In genomic region chr4:130266601-130267000, GRCm38 (mm10) we compare ENCODE assay signal across 12 mouse cellular contexts. TPM values are rescaled to one million over a fixed set of nuclear protein-coding genes. Genes with fewer than 3 reads are reported as not detected.
DNase-seq lines count a peak whose midpoint lies in the region; ATAC-seq and TF ChIP-seq lines count a peak whose summit lies in the region.
"Had no signal": no experiment of that assay in that cellular context is flagged by ENCODE, and none has a peak within 500 bp of the region (broad histone marks: within the 10 kb centered on the region; RNA-seq: fewer than 3 reads in every experiment).

No protein-coding gene starts in this region.

- H3K4me1 ChIP-seq in embryonic facial prominence, embryonic 11.5 days (ENCODE audit: control insufficient read depth, insufficient read depth, low read length), result peaks cover 3% of the 10 kb centered on the region; the same call in 1 of the 2 replicates
- H3K4me1 ChIP-seq in liver, postnatal 0 days (ENCODE audit: insufficient read depth), result peaks cover 10% of the 10 kb centered on the region
- no peaks in the 10 kb centered on the region for H3K4me1 ChIP-seq in stomach, postnatal 0 days (replicated peaks; ENCODE audit: control insufficient read depth, insufficient read depth)

- no peaks in the 10 kb centered on the region for H3K27me3 ChIP-seq in embryonic facial prominence, embryonic 11.5 days (ENCODE audit: control insufficient read depth, insufficient read depth, low read length)
- peaks cover 12% of the 10 kb centered on the region; the same call in 1 of the 2 replicates for H3K27me3 ChIP-seq in liver, postnatal 0 days (ENCODE audit: insufficient read depth, low read length)
- no peaks in the 10 kb centered on the region for H3K27me3 ChIP-seq in stomach, postnatal 0 days (ENCODE audit: control insufficient read depth, insufficient read depth, low read length)

- no peak overlapping the region for H3K4me2 ChIP-seq in embryonic facial prominence, embryonic 11.5 days (ENCODE audit: low read depth, low read length)
- H3K4me2 ChIP-seq in liver, postnatal 0 days (ENCODE audit: low read depth, low read length), result peak overlapping the region; percentile 44
- peak overlapping the region; percentile 43 for H3K4me2 ChIP-seq in stomach, postnatal 0 days (replicated peaks; ENCODE audit: low read depth)
- H3K4me2 ChIP-seq: heart, embryonic 11.5 days; midbrain, embryonic 11.5 days had no signal

- H3K36me3 ChIP-seq in embryonic facial prominence, embryonic 11.5 days (replicated peaks; ENCODE audit: control insufficient read depth, insufficient read depth, low read depth, low read length), result no peaks in the 10 kb centered on the region; the same call in 1 of the 2 replicates
- H3K36me3 ChIP-seq in liver, postnatal 0 days (replicated peaks; ENCODE audit: insufficient read depth, low read length), result no peaks in the 10 kb centered on the region
- no peaks in the 10 kb centered on the region for H3K36me3 ChIP-seq in stomach, postnatal 0 days (ENCODE audit: control insufficient read depth, insufficient read depth, low read length)
- H3K36me3 ChIP-seq: G1E had no signal

- H3K4me3 ChIP-seq in embryonic facial prominence, embryonic 11.5 days (ENCODE audit: low read depth, low read length), result no peak overlapping the region
- no peak overlapping the region; the same call in 1 of the 2 replicates for H3K4me3 ChIP-seq in liver, postnatal 0 days (ENCODE audit: low read depth, low read length)
- 0 out of 2 replicates have a peak overlapping the region, but pooled peaks have one; percentile 17 for H3K4me3 ChIP-seq in stomach, postnatal 0 days (ENCODE audit: low read depth, low read length)
- H3K4me3 ChIP-seq: erythroblast, embryonic 14.5 days had no signal

- WGBS in embryonic facial prominence, embryonic 11.5 days, result 45% methylated on average over 9 of the region's 9 CpGs
- 59% methylated on average over 9 of the region's 9 CpGs for WGBS in liver, postnatal 0 days (ENCODE audit: insufficient replicate concordance)
- 33% methylated on average over 9 of the region's 9 CpGs for WGBS in stomach, postnatal 0 days

- no peak overlapping the region for H3K27ac ChIP-seq in embryonic facial prominence, embryonic 11.5 days (replicated peaks; ENCODE audit: low read depth, low read length)
- H3K27ac ChIP-seq in liver, postnatal 0 days (ENCODE audit: low read depth), result peak overlapping the region; percentile 57; the same call in 1 of the 2 replicates
- H3K27ac ChIP-seq in stomach, postnatal 0 days (replicated peaks), result peak overlapping the region; percentile 90

- no peak for TF ChIP-seq EP300 in liver, postnatal 0 days (IDR thresholded peaks at IDR 0.05; ENCODE audit: low read depth)
- no peak for TF ChIP-seq EP300 in stomach, postnatal 0 days (optimal IDR thresholded peaks at IDR 0.05)

- ATAC-seq in embryonic facial prominence, embryonic 11.5 days (replicated peaks; ENCODE audit: insufficient number of reproducible peaks, low FRiP score, low TSS enrichment, low read depth), result no peak
- ATAC-seq in liver, postnatal 0 days, result peak; percentile 25; the same call in 1 of the 2 replicates
- peak; percentile 18 for ATAC-seq in stomach, postnatal 0 days (ENCODE audit: low FRiP score, low TSS enrichment)

- peak; percentile 11 to 29 for DNase-seq in lung, adult 18-20 months
- DNase-seq in lung, postnatal 4 days, result no peak
- peak; percentile 12 for DNase-seq in embryonic facial prominence, embryonic 11.5 days (ENCODE audit: low spot score)
- no peak for DNase-seq in liver, postnatal 0 days
- DNase-seq in stomach, postnatal 0 days (ENCODE audit: low spot score), result peak; percentile 45
- DNase-seq in right cerebral cortex, postnatal 14 days, result no peak
- no peak for DNase-seq in left cerebral cortex, adult 9 months (ENCODE audit: low spot score in 2 of 2)
- DNase-seq in gastrocnemius, adult 18-20 months (ENCODE audit: low spot score), result no peak

- no peak overlapping the region for H3K9ac ChIP-seq in embryonic facial prominence, embryonic 11.5 days (replicated peaks; ENCODE audit: low read length)
- H3K9ac ChIP-seq in liver, postnatal 0 days (replicated peaks), result no peak overlapping the region
- H3K9ac ChIP-seq in stomach, postnatal 0 days (ENCODE audit: low read length), result peak overlapping the region; percentile 35; the same call in 1 of the 2 replicates

- H3K9me3 ChIP-seq in embryonic facial prominence, embryonic 11.5 days (replicated peaks; ENCODE audit: control insufficient read depth, low read length), result no peaks in the 10 kb centered on the region
- no peaks in the 10 kb centered on the region for H3K9me3 ChIP-seq in liver, postnatal 0 days (ENCODE audit: low read length)
- H3K9me3 ChIP-seq in stomach, postnatal 0 days (ENCODE audit: control insufficient read depth, low read length), result no peaks in the 10 kb centered on the region
- H3K9me3 ChIP-seq: G1E had no signal

- no peak for TF ChIP-seq CTCF in liver, postnatal 0 days (IDR thresholded peaks at IDR 0.05; ENCODE audit: low read depth)
- TF ChIP-seq CTCF in stomach, postnatal 0 days (IDR thresholded peaks at IDR 0.05; ENCODE audit: low read depth), result no peak

RNA-seq across cellular contexts. Expression of gene Serinc2, which starts 12.4 kb away (rescaled TPM):
- polyA plus RNA-seq in embryonic facial prominence, embryonic 11.5 days (2014; fragmentation: Nextera tagmentation; extraction: Ambion mirVana), result 82.7 and 98.5 TPM in 2 replicates
- 3.4 and 4.4 TPM in 2 replicates for polyA plus RNA-seq in liver, postnatal 0 days (2015; fragmentation: Nextera tagmentation; extraction: Ambion mirVana)
- 137 and 142 TPM in 2 replicates for polyA plus RNA-seq in stomach, postnatal 0 days (2015; fragmentation: Nextera tagmentation; extraction: Ambion mirVana)
- total RNA-seq in gastrocnemius, adult 18-20 months (2021), result 10 to 100 TPM; 71.7 to 80.8 TPM
- total RNA-seq: G1E had no signal
- polyA plus RNA-seq: erythroblast, embryonic 14.5 days; G1E had no signal

RNA-seq across cellular contexts. Expression of gene Fabp3, which starts 41.8 kb away (rescaled TPM):
- polyA plus RNA-seq in embryonic facial prominence, embryonic 11.5 days (2014; fragmentation: Nextera tagmentation; extraction: Ambion mirVana), result 12.4 and 15.9 TPM in 2 replicates
- 1.3 and 26.0 TPM in 2 replicates for polyA plus RNA-seq in liver, postnatal 0 days (2015; fragmentation: Nextera tagmentation; extraction: Ambion mirVana)
- 74.2 and 83.8 TPM in 2 replicates for polyA plus RNA-seq in stomach, postnatal 0 days (2015; fragmentation: Nextera tagmentation; extraction: Ambion mirVana)
- 1,000 to 10,000 TPM in 1 of 2 experiments, 100 to 1,000 TPM in 1; 614 to 1,203 TPM for total RNA-seq in gastrocnemius, adult 18-20 months (2021)
- total RNA-seq: G1E had no signal
- polyA plus RNA-seq: erythroblast, embryonic 14.5 days; G1E had no signal

RNA-seq across cellular contexts. Expression of gene Gm10570, which starts 41.9 kb away (rescaled TPM):
- 0.46 TPM in 1 of 2 replicates, not detected in the other for polyA plus RNA-seq in embryonic facial prominence, embryonic 11.5 days (2014; fragmentation: Nextera tagmentation; extraction: Ambion mirVana)
- polyA plus RNA-seq in liver, postnatal 0 days (2015; fragmentation: Nextera tagmentation; extraction: Ambion mirVana), result not detected in 2 replicates
- not detected in 2 replicates for polyA plus RNA-seq in stomach, postnatal 0 days (2015; fragmentation: Nextera tagmentation; extraction: Ambion mirVana)
- under 1 TPM in 1 of 2 experiments, not detected in 1; 0.66 TPM for total RNA-seq in gastrocnemius, adult 18-20 months (2021)
- total RNA-seq: G1E had no signal
- polyA plus RNA-seq: erythroblast, embryonic 14.5 days; G1E; heart, embryonic 11.5 days; midbrain, embryonic 11.5 days had no signal

RNA-seq across cellular contexts. Expression of gene Gm853, which starts 44.4 kb away (rescaled TPM):
- polyA plus RNA-seq in embryonic facial prominence, embryonic 11.5 days (2014; fragmentation: Nextera tagmentation; extraction: Ambion mirVana), result not detected in 2 replicates
- polyA plus RNA-seq in liver, postnatal 0 days (2015; fragmentation: Nextera tagmentation; extraction: Ambion mirVana), result not detected in 2 replicates
- polyA plus RNA-seq in stomach, postnatal 0 days (2015; fragmentation: Nextera tagmentation; extraction: Ambion mirVana), result not detected in 2 replicates
- not detected for total RNA-seq in gastrocnemius, adult 18-20 months (2021)
- polyA plus RNA-seq: erythroblast, embryonic 14.5 days; G1E; heart, embryonic 11.5 days; midbrain, embryonic 11.5 days had no signal

Comparison
In these comparisons a context has a peak if more than half of its experiments do, and no peak if none do; other contexts are left out.
1. DNase-seq: peak in lung, adult 18-20 months (2 of 2), embryonic facial prominence, embryonic 11.5 days (single experiment) and stomach, postnatal 0 days (single experiment); none in lung, postnatal 4 days (0 of 2), liver, postnatal 0 days (single experiment), right cerebral cortex, postnatal 14 days (single experiment), left cerebral cortex, adult 9 months (0 of 2) and gastrocnemius, adult 18-20 months (single experiment).
2. RNA of gene Serinc2, which starts 12.4 kb away (polyA plus RNA-seq): 137 to 142 TPM in stomach, postnatal 0 days and 82.7 to 98.5 TPM in embryonic facial prominence, embryonic 11.5 days; 3.4 to 4.4 TPM in liver, postnatal 0 days; every median in the first group is over 10 times any median in the second.